Mouse (Mus musculus): ENCODE data around the gene Nup93.

GRCm38 (mm10) chr8:94169547-94169946 lies 44.8 kb upstream of the Nup93 start:
- TF ChIP-seq CTCF (IDR thresholded peaks at IDR 0.05; ENCODE audit: extremely low read depth, insufficient read length, insufficient replicate concordance, low read depth, low read length) (no peak), POLR2A (IDR thresholded peaks at IDR 0.05; ENCODE audit: low read depth, low read length) (no peak)

Data from small intestine, adult 2 months (tissue).